Mouse (Mus musculus): ENCODE results near the gene Prrxl1. TPM values are rescaled to one million over a fixed set of nuclear protein-coding genes. Genes with fewer than 3 reads are reported as not detected.

Gene Prrxl1
- polyA plus RNA-seq, 1 experiment from 2014 or later = 5.8 TPM

DNA sequence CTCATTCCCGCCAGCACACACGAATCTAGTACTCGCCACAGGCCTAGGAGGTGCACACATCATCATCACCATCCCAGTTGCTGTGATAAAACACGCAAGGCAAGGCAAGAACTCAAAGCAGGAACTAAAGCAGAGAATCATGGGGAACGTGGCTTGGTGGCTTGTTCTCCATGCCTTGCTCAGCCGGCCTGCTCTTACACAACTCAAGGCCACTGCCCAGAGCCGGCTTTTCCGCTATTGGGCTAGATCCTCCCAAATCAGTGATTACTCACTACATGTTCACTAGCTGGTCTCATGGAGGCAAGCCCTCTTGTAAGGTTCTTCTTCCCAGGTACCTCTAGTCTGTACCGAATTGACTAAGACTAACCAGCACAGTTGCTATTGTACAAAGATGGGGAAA lies 15.5 kb upstream of the Prrxl1 start:
- WGBS = 94% methylated on average over 9 of the region's 9 CpGs

DNA sequence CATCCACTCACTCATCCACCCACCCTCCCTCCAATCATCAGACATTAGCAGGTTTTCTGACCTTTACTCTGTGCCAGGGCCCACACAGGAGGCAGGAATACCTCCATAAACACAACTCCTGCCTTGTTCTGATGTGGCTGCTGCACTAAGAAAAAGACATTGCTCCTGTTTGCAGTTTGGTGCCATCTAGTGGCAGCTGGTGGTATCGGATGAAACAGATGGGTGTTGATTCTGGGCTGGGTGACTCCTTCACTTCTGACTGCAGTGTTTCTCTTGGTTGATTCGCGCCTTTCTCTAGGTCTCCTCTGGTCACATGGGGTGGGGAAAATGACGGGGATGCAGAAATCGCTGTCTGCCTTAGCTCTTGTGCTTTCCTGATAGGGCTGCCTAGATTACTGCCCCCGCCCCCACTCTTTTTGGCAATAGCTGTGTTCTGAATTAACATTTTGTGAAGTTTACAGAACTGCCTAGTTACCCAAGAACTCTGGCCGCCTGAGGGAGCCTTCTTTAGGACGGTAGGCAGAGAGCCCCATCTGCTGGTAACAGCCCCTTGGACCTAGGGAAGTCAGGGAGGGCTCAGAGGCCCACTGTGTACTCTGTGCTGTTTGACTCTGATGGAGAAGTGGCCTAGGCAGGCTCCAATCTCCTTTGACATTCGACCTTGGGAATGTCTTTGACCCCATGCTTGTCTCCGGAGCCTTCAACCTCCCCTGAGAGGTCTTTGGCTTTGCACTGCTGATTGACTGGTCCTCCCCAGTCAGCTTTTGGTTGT lies 12.0 kb upstream of the Prrxl1 start:
- Histone ChIP-seq H3K9me3 (ENCODE audit: control insufficient read depth, low read length) (no peaks in the 10 kb centered on the region), H3K4me1 (ENCODE audit: control insufficient read depth, insufficient read depth, low read length) (no peaks in the 10 kb centered on the region), H3K27ac (replicated peaks; ENCODE audit: low read depth, low read length) (no peak overlapping the region), H3K9ac (ENCODE audit: low read depth, low read length) (no peak overlapping the region), H3K4me3 (ENCODE audit: low read depth, low read length) (no peak overlapping the region), H3K27me3 (replicated peaks; ENCODE audit: control insufficient read depth, insufficient read depth, low read length) (peaks cover 7% of the 10 kb centered on the region; the same call in 1 of the 2 replicates), H3K36me3 (ENCODE audit: control insufficient read depth, insufficient read depth, low read length) (no peaks in the 10 kb centered on the region), H3K4me2 (ENCODE audit: low read depth, low read length) (no peak overlapping the region)
- DNase-seq (ENCODE audit: low spot score) (peak; percentile 61), ATAC-seq (ENCODE audit: low read depth) (no peak)
- 14% methylated on average over 10 of the region's 10 CpGs for WGBS

More for the DNA sequence above, 15.5 kb upstream of the Prrxl1 start:
- ATAC-seq (ENCODE audit: low read depth) (no peak), DNase-seq (ENCODE audit: low spot score) (no peak)
- Histone ChIP-seq H3K4me1 (ENCODE audit: control insufficient read depth, insufficient read depth, low read length) (no peaks in the 10 kb centered on the region), H3K27ac (replicated peaks; ENCODE audit: low read depth, low read length) (no peak overlapping the region), H3K9ac (ENCODE audit: low read depth, low read length) (no peak overlapping the region), H3K27me3 (replicated peaks; ENCODE audit: control insufficient read depth, insufficient read depth, low read length) (no peaks in the 10 kb centered on the region), H3K4me3 (ENCODE audit: low read depth, low read length) (no peak overlapping the region), H3K4me2 (ENCODE audit: low read depth, low read length) (no peak overlapping the region), H3K9me3 (ENCODE audit: control insufficient read depth, low read length) (no peaks in the 10 kb centered on the region), H3K36me3 (ENCODE audit: control insufficient read depth, insufficient read depth, low read length) (peaks cover 3% of the 10 kb centered on the region; the same call in 1 of the 2 replicates)

DNA sequence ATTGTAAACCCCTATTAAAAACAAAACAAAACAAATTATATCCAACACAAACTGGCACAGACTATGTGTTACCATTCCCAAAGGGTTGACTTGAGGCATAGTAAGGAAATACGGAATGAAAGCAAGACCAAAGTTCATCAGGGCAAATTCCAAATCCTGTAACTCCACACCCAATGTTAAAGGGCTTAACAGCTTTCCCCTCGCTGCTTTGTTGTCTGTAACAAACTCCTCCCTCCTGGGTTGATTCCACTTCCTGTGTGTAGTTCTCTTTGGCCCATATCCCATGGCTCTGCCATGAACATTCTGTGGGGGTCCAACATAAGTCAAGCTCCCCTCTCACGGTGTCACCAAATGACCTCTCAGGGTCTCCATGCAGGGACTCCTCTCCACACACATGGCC lies 8.8 kb upstream of the Prrxl1 start:
- no peak for ATAC-seq (ENCODE audit: low read depth)
- no peak overlapping the region for H3K27ac ChIP-seq (replicated peaks; ENCODE audit: low read depth, low read length)
- H3K9me3 ChIP-seq (ENCODE audit: control insufficient read depth, low read length) = no peaks in the 10 kb centered on the region
- no peak for DNase-seq (ENCODE audit: low spot score)
- 50% methylated on average over 3 of the region's 3 CpGs for WGBS
- H3K36me3 ChIP-seq (ENCODE audit: control insufficient read depth, insufficient read depth, low read length) = no peaks in the 10 kb centered on the region
- H3K9ac ChIP-seq (ENCODE audit: low read depth, low read length) = no peak overlapping the region
- no peak overlapping the region for H3K4me3 ChIP-seq (ENCODE audit: low read depth, low read length)
- no peaks in the 10 kb centered on the region for H3K4me1 ChIP-seq (ENCODE audit: control insufficient read depth, insufficient read depth, low read length)
- H3K27me3 ChIP-seq (replicated peaks; ENCODE audit: control insufficient read depth, insufficient read depth, low read length) = peaks cover 26% of the 10 kb centered on the region
- H3K4me2 ChIP-seq (ENCODE audit: low read depth, low read length) = no peak overlapping the region

DNA sequence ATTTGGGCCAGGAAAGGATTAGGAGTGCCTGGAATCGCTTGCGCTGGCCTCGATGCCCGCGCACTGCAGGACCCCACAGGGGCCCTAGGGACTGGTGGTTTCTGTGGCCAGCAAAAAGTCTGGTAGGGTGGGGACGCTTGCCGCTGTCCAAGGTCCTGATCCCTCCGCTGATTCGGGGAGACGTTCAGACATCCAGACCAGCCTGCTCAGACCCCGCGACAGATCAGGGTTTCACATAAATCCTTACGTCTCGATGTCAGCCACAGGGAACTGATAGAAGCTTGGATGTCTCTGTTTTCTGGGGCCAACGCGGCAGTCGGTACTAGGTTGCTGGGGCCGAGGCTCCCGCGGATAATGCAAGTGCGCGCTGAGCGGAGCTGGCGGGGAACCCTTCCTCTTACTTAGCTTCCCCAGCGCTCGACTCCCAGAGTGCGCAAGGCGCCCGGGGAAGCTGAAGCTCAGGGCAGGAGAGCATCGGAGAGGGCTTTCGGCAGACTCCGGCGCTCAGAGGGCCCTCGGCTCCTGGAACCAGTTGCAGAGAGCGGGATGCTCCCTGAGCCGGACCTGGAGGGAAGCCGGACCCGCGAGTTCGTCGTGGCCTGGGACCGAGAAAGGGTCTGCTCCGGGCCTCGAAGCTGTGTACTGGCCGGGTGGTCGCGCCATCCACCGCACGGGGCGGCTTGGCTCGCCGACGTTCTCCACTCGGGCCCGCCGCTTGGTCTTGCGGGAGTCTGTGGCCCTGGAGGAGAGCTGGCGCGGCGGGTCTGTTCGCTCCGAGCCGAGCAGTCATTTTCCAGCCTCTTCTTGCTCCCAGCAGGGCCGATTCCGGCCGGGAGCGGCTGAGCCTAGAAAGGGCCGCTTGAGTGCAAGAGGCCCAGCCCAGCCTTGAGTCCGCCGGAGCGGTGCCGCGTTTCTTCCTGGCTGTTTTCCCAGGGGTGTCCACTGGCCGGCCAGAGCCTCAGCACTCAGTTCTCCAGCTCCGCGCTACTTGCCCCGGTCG lies 1.7 kb upstream of the Prrxl1 start:
- Histone ChIP-seq H3K4me3 (ENCODE audit: low read depth, low read length) (peak overlapping the region; percentile 25), H3K36me3 (ENCODE audit: control insufficient read depth, insufficient read depth, low read length) (no peaks in the 10 kb centered on the region), H3K9me3 (ENCODE audit: control insufficient read depth, low read length) (no peaks in the 10 kb centered on the region), H3K27me3 (replicated peaks; ENCODE audit: control insufficient read depth, insufficient read depth, low read length) (peaks cover 86% of the 10 kb centered on the region), H3K27ac (replicated peaks; ENCODE audit: low read depth, low read length) (no peak overlapping the region), H3K4me1 (ENCODE audit: control insufficient read depth, insufficient read depth, low read length) (peaks cover 14% of the 10 kb centered on the region; the same call in 1 of the 2 replicates), H3K4me2 (ENCODE audit: low read depth, low read length) (peak overlapping the region; percentile 41), H3K9ac (ENCODE audit: low read depth, low read length) (no peak overlapping the region)
- WGBS = under 1% methylated on average over 54 of the region's 78 CpGs
- ATAC-seq (ENCODE audit: low read depth) = peak; percentile 79
- DNase-seq (ENCODE audit: low spot score) = peak; percentile 89

DNA sequence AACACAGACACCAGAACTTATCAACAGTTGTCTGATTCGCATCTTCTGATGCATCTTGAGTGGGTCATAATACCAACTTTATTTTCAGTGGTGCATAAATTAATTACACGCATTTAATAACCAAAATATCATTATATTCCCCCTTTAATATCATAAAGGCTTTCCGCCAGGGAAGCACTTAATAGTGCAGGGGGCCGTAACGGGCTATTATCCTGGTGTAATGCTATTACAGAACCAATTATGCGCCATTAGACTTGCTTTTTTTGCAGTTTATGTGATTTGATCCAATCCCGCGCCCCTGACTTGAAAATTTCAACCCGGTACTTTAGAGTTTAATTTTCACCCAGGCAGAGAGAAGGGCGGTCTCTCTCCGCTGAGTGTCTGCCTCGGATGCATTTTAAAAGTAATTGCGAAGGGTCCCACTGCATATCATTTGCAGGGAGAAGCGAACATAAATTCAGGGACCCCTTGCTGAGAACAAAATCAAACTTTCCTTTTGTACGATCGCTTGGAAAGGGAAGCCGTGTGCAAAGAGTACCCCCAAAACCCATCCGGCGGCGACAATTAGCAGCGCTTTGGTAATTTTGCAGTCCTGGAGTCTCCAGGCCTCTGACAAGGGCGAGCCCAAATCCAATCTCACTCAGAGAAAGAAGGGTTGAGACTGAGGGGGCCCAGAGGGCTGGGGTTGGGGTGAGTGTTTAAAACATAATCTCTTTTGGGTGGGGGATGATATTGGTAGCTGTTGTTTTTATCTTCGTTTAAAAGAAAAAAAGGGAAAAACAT lies 579 bp upstream of the Prrxl1 start:
- Histone ChIP-seq H3K27ac (replicated peaks; ENCODE audit: low read depth, low read length) (no peak overlapping the region), H3K4me1 (ENCODE audit: control insufficient read depth, insufficient read depth, low read length) (peaks cover 14% of the 10 kb centered on the region; the same call in 1 of the 2 replicates), H3K36me3 (ENCODE audit: control insufficient read depth, insufficient read depth, low read length) (no peaks in the 10 kb centered on the region), H3K4me2 (ENCODE audit: low read depth, low read length) (peak overlapping the region; percentile 52), H3K27me3 (replicated peaks; ENCODE audit: control insufficient read depth, insufficient read depth, low read length) (peaks cover 94% of the 10 kb centered on the region), H3K4me3 (ENCODE audit: low read depth, low read length) (peak overlapping the region; percentile 31; the same call in 1 of the 2 replicates), H3K9ac (ENCODE audit: low read depth, low read length) (no peak overlapping the region), H3K9me3 (ENCODE audit: control insufficient read depth, low read length) (no peaks in the 10 kb centered on the region)
- ATAC-seq (ENCODE audit: low read depth) (no peak), DNase-seq (ENCODE audit: low spot score) (no peak)
- WGBS = 6% methylated on average over 23 of the region's 23 CpGs

DNA sequence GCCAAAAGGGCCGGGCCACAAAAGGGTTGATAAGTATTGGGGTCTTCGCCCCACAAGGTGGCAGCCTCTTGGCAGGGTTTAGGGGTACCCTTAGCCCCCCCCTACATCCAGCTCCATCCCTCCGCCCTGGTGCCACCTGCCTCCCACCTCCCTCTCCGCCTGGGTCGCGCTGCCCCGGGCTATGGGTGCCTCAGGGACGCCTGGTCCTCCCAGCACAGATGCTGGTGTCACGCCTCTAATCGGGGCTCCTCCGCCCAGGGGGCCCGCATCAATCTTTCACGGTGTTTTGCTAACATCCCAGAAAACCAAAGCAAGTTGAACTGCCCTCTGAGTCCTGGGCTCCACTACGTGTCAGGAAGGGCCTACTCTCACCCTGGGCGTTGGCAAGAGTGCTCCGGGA lies 903 bp downstream of the Prrxl1 start:
- DNase-seq (ENCODE audit: low spot score) (no peak), ATAC-seq (ENCODE audit: low read depth) (no peak)
- peaks cover 14% of the 10 kb centered on the region; the same call in 1 of the 2 replicates for H3K4me1 ChIP-seq (ENCODE audit: control insufficient read depth, insufficient read depth, low read length)
- H3K27ac ChIP-seq (replicated peaks; ENCODE audit: low read depth, low read length) = no peak overlapping the region
- no peaks in the 10 kb centered on the region for H3K36me3 ChIP-seq (ENCODE audit: control insufficient read depth, insufficient read depth, low read length)
- no peak overlapping the region for H3K4me2 ChIP-seq (ENCODE audit: low read depth, low read length)
- H3K9ac ChIP-seq (ENCODE audit: low read depth, low read length) = no peak overlapping the region
- H3K9me3 ChIP-seq (ENCODE audit: control insufficient read depth, low read length) = no peaks in the 10 kb centered on the region
- peaks cover 92% of the 10 kb centered on the region for H3K27me3 ChIP-seq (replicated peaks; ENCODE audit: control insufficient read depth, insufficient read depth, low read length)
- 2% methylated on average over 11 of the region's 16 CpGs for WGBS
- H3K4me3 ChIP-seq (ENCODE audit: low read depth, low read length) = 0 out of 2 replicates have a peak overlapping the region, but pooled peaks have one; percentile 31

DNA sequence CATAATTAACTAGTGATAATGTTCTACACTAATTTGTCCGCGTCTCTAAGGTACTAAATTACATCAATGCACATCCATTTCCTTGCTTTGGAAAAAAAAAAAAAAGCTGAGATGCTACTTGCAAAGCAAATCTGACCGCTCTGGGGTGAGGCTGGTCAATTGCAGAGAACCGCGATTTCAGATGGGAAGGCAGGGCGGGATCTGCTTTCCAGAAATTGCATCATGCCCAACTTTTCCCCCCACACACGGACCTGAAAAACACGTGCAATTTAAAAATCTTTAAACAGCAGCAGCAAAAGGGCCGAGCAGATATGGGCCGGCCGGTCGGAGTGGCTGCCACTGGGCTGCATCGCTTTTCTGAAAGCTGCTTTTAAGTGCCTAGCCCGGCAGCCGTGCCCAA lies 6.3 kb downstream of the Prrxl1 start:
- ATAC-seq (ENCODE audit: low read depth) (no peak), DNase-seq (ENCODE audit: low spot score) (no peak)
- WGBS = 44% methylated on average over 15 of the region's 15 CpGs

DNA sequence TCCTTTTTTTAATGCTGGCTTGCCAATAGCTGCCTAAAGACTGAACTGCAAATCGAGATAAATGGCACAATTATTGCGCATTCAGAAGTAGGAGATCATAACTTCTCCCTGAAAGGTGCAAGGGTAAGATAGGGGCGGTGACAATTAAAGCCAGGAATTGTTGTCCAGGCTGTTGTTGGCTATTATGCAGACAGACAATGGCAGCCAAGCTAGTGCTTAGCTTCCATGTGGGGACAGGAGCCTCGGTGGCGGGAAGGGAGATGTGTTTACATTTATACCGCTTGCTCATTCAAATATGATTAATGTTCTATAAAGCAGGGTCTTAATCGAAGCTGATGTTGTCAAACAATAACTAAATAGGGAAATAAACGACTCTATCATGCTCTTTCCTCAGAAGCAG lies 7.1 kb downstream of the Prrxl1 start:
- no peak overlapping the region for H3K9ac ChIP-seq (ENCODE audit: low read depth, low read length)
- no peak overlapping the region for H3K4me3 ChIP-seq (ENCODE audit: low read depth, low read length)
- WGBS = 72% methylated on average over 8 of the region's 8 CpGs
- H3K27ac ChIP-seq (replicated peaks; ENCODE audit: low read depth, low read length) = no peak overlapping the region
- no peaks in the 10 kb centered on the region for H3K9me3 ChIP-seq (ENCODE audit: control insufficient read depth, low read length)
- H3K4me1 ChIP-seq (ENCODE audit: control insufficient read depth, insufficient read depth, low read length) = no peaks in the 10 kb centered on the region
- no peak overlapping the region for H3K4me2 ChIP-seq (ENCODE audit: low read depth, low read length)
- ATAC-seq (ENCODE audit: low read depth) = no peak
- H3K36me3 ChIP-seq (ENCODE audit: control insufficient read depth, insufficient read depth, low read length) = no peaks in the 10 kb centered on the region
- peaks cover 40% of the 10 kb centered on the region for H3K27me3 ChIP-seq (replicated peaks; ENCODE audit: control insufficient read depth, insufficient read depth, low read length)
- DNase-seq (ENCODE audit: low spot score) = no peak

More for the DNA sequence above, 6.3 kb downstream of the Prrxl1 start:
- Histone ChIP-seq H3K9me3 (ENCODE audit: control insufficient read depth, low read length) (no peaks in the 10 kb centered on the region), H3K27me3 (replicated peaks; ENCODE audit: control insufficient read depth, insufficient read depth, low read length) (peaks cover 48% of the 10 kb centered on the region), H3K27ac (replicated peaks; ENCODE audit: low read depth, low read length) (no peak overlapping the region), H3K4me3 (ENCODE audit: low read depth, low read length) (no peak overlapping the region), H3K9ac (ENCODE audit: low read depth, low read length) (no peak overlapping the region), H3K36me3 (ENCODE audit: control insufficient read depth, insufficient read depth, low read length) (no peaks in the 10 kb centered on the region), H3K4me2 (ENCODE audit: low read depth, low read length) (no peak overlapping the region), H3K4me1 (ENCODE audit: control insufficient read depth, insufficient read depth, low read length) (no peaks in the 10 kb centered on the region)
